In genomic region chr10:42680582-42681001, GRCm38 (mm10) we compare ENCODE assay signal across 7 mouse cellular contexts.
DNase-seq lines count a peak whose midpoint lies in the region; ATAC-seq lines count a peak whose summit lies in the region.

No protein-coding gene starts in this region.

- no peak overlapping the region for H3K4me3 ChIP-seq in forebrain, embryonic 14.5 days (ENCODE audit: low read depth, low read length)
- peak overlapping the region; percentile 94 for H3K4me3 ChIP-seq in liver, embryonic 13.5 days (replicated peaks)

- no peaks in the 10 kb centered on the region for H3K9me3 ChIP-seq in forebrain, embryonic 14.5 days (replicated peaks; ENCODE audit: control insufficient read depth, low read length)
- H3K9me3 ChIP-seq in liver, embryonic 13.5 days (replicated peaks) = no peaks in the 10 kb centered on the region

- H3K36me3 ChIP-seq in forebrain, embryonic 14.5 days (ENCODE audit: control insufficient read depth, insufficient read depth, low read length) = peaks cover 6% of the 10 kb centered on the region
- H3K36me3 ChIP-seq in liver, embryonic 13.5 days = peaks cover 22% of the 10 kb centered on the region

- WGBS in forebrain, embryonic 14.5 days = 16% methylated on average over 6 of the region's 6 CpGs
- WGBS in liver, embryonic 13.5 days (ENCODE audit: insufficient replicate concordance) = 7% methylated on average over 6 of the region's 6 CpGs

- ATAC-seq in forebrain, embryonic 14.5 days = no peak
- ATAC-seq in liver, embryonic 13.5 days (ENCODE audit: low read depth) = peak; percentile 35

- H3K27ac ChIP-seq in forebrain, embryonic 14.5 days (ENCODE audit: low read depth, low read length) = no peak overlapping the region
- no peak overlapping the region for H3K27ac ChIP-seq in liver, embryonic 13.5 days

- H3K4me2 ChIP-seq in forebrain, embryonic 14.5 days (ENCODE audit: low read length) = peak overlapping the region; percentile 24
- H3K4me2 ChIP-seq in liver, embryonic 13.5 days = peak overlapping the region; percentile 91

- peak; percentile 35 for DNase-seq in thymus, postnatal 4 days
- DNase-seq in thymus, adult 18-20 months = no peak
- no peak for DNase-seq in forebrain, embryonic 14.5 days (ENCODE audit: low spot score)
- DNase-seq in liver, embryonic 13.5 days = no peak
- DNase-seq in frontal cortex, postnatal 25 days (ENCODE audit: low spot score in 2 of 2) = no peak
- no peak for DNase-seq in right cerebral cortex, postnatal 36 days (ENCODE audit: low spot score in 2 of 2)
- no peak for DNase-seq in layer of hippocampus, adult 8-10 months (ENCODE audit: low spot score in 2 of 2)

- H3K9ac ChIP-seq in forebrain, embryonic 14.5 days (ENCODE audit: low read length) = no peak overlapping the region
- peak overlapping the region; percentile 92 for H3K9ac ChIP-seq in liver, embryonic 13.5 days

- peaks cover 9% of the 10 kb centered on the region for H3K4me1 ChIP-seq in forebrain, embryonic 14.5 days (ENCODE audit: control insufficient read depth, insufficient read depth, low read length)
- H3K4me1 ChIP-seq in liver, embryonic 13.5 days (replicated peaks) = peaks cover 21% of the 10 kb centered on the region

- no peaks in the 10 kb centered on the region for H3K27me3 ChIP-seq in forebrain, embryonic 14.5 days (replicated peaks; ENCODE audit: control insufficient read depth, insufficient read depth, low read length)
- no peaks in the 10 kb centered on the region for H3K27me3 ChIP-seq in liver, embryonic 13.5 days
